Mouse (Mus musculus): Measurements from ENCODE around the gene Rxylt1.

- TF ChIP-seq POLR2A (IDR thresholded peaks at IDR 0.05; ENCODE audit: low read depth, low read length), result no peak
- no peak for TF ChIP-seq CTCF (IDR thresholded peaks at IDR 0.05; ENCODE audit: extremely low read depth, insufficient read depth, insufficient read length, insufficient replicate concordance)
Observed at GRCm38 (mm10) chr10:122038554-122038953, 58.6 kb downstream of the Rxylt1 start.
